Mouse (Mus musculus): ENCODE measurements around the gene Hnf1a.

GRCm38 (mm10) chr5:115014570-115014969, 43.7 kb upstream of the Hnf1a start:
- TF ChIP-seq CTCF (IDR thresholded peaks at IDR 0.05; ENCODE audit: extremely low read depth, insufficient read depth, low read length): no peak
- no peak for TF ChIP-seq POLR2A (IDR thresholded peaks at IDR 0.05; ENCODE audit: extremely low read depth, insufficient read depth, low read length)

All from cortical plate, adult 2 months (tissue).